Mouse (Mus musculus): ENCODE data around the gene Akap8l. TPM values are rescaled to one million over a fixed set of nuclear protein-coding genes. Genes with fewer than 3 reads are reported as not detected.

Akap8l gene
- total RNA-seq, 2 experiments from 2014 or later, result 29.2 to 30.6 TPM

DNA sequence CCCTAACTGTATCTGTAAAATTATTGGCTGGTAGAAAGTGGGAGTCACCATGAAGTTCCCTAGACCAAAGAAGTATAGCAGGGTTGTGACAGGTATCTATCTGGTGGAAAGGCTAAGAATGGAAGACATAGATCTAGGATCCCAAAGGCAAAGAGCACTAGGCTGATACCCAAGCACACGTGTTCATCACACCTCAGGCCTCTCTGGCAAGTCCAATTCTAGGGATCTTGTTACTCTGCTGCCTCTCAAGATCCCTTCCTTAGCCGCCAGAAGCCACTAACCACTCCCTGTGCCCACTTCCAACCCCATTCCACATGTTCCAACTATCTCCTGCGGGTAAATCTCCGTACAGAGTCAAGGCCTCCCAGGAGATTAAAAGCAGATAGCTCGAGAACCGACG lies 30.5 kb downstream of the Akap8l start:
- DNase-seq (ENCODE audit: low spot score), result peak; percentile 38

- no peak for DNase-seq (ENCODE audit: low spot score)
These were observed 32.7 kb downstream of the Akap8l start for GRCm38 (mm10) chr17:32317708-32318107.

DNA sequence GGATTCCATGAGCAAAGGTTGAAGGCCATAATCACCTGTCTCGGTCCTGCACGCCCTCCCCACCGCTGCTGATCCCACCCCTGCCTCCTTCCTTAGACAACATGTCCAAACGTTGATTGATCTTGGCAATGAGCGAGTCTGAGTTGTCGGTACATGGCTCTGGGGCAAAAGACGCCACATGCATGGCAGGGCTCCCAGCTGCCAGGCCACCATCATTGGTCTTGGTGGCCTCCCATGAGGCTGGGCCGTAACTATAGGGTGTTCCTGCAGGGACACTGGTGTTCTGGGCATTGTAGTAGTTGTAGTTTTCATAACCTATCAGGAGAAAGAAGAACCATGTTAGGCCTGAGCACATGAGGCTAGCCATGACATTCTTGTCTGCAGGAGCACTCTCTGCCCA lies 33.4 kb downstream of the Akap8l start:
- no peak for DNase-seq (ENCODE audit: low spot score)

GRCm38 (mm10) chr17:32315560-32315959 lies 34.8 kb downstream of the Akap8l start:
- DNase-seq (ENCODE audit: low spot score), result no peak

GRCm38 (mm10) chr17:32313892-32314291 lies 36.5 kb downstream of the Akap8l start:
- no peak for DNase-seq (ENCODE audit: low spot score)

GRCm38 (mm10) chr17:32312801-32313200 lies 37.6 kb downstream of the Akap8l start:
- no peak for DNase-seq (ENCODE audit: low spot score)

- no peak for DNase-seq (ENCODE audit: low spot score)
These were observed 42.4 kb downstream of the Akap8l start for GRCm38 (mm10) chr17:32307963-32308362.

- no peak for DNase-seq (ENCODE audit: low spot score)
These were observed 52.3 kb downstream of the Akap8l start for GRCm38 (mm10) chr17:32298125-32298524.

DNA sequence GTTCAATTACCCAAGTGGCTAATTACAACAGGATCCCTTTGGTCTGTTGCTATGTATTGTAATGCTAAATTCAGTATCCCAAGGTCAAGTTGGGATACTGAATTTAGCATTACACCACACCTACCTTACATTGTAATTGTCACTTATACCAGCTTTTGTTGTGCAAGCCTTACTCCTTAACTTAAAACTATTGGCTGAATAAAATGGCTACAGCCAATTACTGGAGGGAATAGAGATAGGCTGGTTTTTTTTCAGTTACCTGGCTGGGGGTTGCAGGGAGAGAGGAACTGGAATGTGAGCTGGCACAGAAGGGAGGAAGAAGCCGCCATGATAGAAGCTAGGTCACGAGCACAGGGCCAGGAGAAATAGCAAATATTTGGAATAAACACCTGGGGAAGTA lies 54.5 kb downstream of the Akap8l start:
- DNase-seq (ENCODE audit: low spot score), result no peak

DNA sequence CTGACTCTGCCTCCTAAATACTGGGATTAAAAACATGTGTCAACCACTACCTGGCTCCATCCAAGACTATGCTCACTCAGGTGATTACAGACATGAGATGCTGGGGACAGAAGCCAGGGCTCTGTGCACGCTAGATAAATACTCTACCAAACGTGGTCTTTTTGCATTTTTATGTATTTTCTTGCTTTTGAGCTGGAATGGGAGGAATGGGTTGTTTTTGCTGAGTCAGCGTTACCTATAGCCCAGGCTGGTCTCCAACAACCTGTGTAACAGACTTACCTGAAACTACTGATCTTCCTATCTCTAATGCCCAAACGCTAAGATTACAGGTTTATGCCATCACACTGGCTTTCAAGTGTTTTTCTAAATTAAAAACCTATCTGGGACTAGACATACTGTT lies 55.2 kb downstream of the Akap8l start:
- DNase-seq (ENCODE audit: low spot score), result no peak

DNA sequence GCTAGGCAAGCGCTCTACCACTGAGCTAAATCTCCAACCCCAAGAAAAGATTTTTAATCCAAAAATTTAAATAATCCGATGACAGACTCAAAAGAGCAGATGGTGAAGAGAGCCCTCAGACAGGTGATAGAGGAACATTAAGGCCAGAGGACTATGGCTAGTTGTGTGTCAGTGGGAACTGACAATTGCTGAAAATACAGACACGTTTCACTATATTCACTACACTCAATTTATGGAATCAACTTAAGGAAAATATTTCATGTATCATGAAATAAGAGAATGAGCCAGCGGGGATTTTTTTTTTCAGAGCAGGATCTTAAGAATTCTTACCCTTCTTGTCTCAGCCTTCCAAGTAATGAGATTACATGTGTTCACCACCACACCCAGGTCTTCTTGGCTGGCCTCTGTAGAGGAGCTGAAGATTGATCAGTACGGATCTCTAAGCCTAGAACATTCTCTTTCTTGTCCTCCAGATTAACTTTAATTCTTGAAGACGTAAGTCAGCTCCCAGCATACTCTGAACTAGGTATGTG lies 65.2 kb downstream of the Akap8l start:
- DNase-seq (ENCODE audit: low spot score), result peak; percentile 12

- DNase-seq (ENCODE audit: low spot score), result peak; percentile 88
These were observed 65.9 kb downstream of the Akap8l start, which contains the start of gene Brd4 for GRCm38 (mm10) chr17:32284262-32285137. Brd4 (minus strand) TSS chr17:32284722.

- DNase-seq (ENCODE audit: low spot score), result peak; percentile 51
These were observed 66.6 kb downstream of the Akap8l start for GRCm38 (mm10) chr17:32283771-32284221.

GRCm38 (mm10) chr17:32283341-32283740 lies 67.1 kb downstream of the Akap8l start:
- no peak for DNase-seq (ENCODE audit: low spot score)

GRCm38 (mm10) chr17:32281611-32282310 lies 68.6 kb downstream of the Akap8l start:
- DNase-seq (ENCODE audit: low spot score), result no peak

DNA sequence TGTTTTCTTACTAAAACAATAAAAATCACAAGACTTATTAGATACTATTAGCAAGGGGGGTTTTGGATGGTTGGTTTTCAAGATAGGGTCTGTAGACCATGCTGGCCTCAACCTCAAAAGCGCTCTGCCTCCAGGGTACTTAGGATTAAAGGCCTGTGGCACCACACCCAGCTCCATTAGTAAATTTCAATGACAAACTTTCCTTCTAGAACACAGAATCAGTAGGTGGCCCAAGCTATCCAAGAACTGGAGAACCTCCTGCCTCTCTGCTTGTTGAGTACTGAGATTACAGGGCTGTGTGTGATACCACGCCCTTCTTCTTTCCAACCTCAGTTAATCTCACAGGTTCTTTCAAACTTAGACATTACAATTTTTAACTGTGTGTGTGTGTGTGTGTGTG lies 69.3 kb downstream of the Akap8l start:
- no peak for DNase-seq (ENCODE audit: low spot score)

DNA sequence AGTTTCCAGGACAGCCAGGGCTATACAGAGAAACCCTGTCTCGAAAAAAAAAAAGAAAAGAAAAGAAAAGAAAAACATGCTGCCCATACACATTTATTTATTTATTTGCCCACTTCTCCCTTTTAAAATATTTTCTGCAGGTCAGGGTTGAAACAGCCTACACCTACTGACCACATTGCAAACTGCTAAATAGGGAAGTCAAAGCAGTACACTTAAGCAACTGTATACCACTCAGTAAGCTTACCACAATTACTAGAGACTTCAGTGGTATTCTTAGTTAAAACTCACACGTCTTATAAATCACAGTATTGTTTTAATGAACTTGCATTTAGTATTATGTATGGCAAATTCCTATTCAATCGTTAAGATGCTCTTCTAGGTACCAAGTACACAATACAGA lies 69.8 kb downstream of the Akap8l start:
- no peak for DNase-seq (ENCODE audit: low spot score)

GRCm38 (mm10) chr17:32277201-32277600 lies 73.2 kb downstream of the Akap8l start:
- DNase-seq (ENCODE audit: low spot score), result no peak

- DNase-seq (ENCODE audit: low spot score), result no peak
These were observed 74.8 kb downstream of the Akap8l start for GRCm38 (mm10) chr17:32275568-32275967.
